Mouse (Mus musculus) gastrocnemius, postnatal 4 days (tissue): ENCODE measurements around the gene Zfp830. TPM values are rescaled to one million over a fixed set of nuclear protein-coding genes. Genes with fewer than 3 reads are reported as not detected.

ENCODE experiments used
- DNase-seq, 2 experiments: peaks; one replicate each; pipeline ENCODE4 v3.0.0; 2021 to 2022; ENCODE audit warnings: low spot score in 2 of 2, mixed read lengths in 2 of 2
- long read RNA-seq, 2 experiments: library from polyadenylated mRNA; stranded (forward); transcript quantifications; one replicate each; pipeline ENCODE4 v2.0.0; 2021
- total RNA-seq, 2 experiments: library from RNA; stranded (reverse); gene quantifications; 2 replicates each; pipeline ENCODE4 v1.2.3; 2021

Gene Zfp830
- total RNA-seq, result 10 to 100 TPM; 15.7 to 18.4 TPM
- long read RNA-seq, experiment 1, transcript Zfp830-201 (1 exons, 1,591 nt), result major isoform, 21 of 21 reads
- long read RNA-seq, experiment 1, partial matches to known transcripts, result 0 of 21 reads
- long read RNA-seq, experiment 1, other reads (novel, unspliced or antisense), result 0 of 21 reads
- long read RNA-seq, experiment 2, transcript Zfp830-201 (1 exons, 1,591 nt), result major isoform, 26 of 26 reads
- long read RNA-seq, experiment 2, partial matches to known transcripts, result 0 of 26 reads
- long read RNA-seq, experiment 2, other reads (novel, unspliced or antisense), result 0 of 26 reads

GRCm38 (mm10) chr11:82763742-82764437 is at the start of gene Zfp830, which contains the start of gene Cct6b:
Gene Zfp830 (plus strand): TSS chr11:82764345.
Gene Cct6b (minus strand): TSS chr11:82764321.
- DNase-seq, result peak; percentile 90 to 93

GRCm38 (mm10) chr11:82719294-82719693 is 44.9 kb upstream of the Zfp830 start:
- DNase-seq, result no peak

GRCm38 (mm10) chr11:82726862-82727261 is 37.3 kb upstream of the Zfp830 start:
- DNase-seq, result no peak

GRCm38 (mm10) chr11:82734227-82734626 is 29.9 kb upstream of the Zfp830 start:
- DNase-seq, result no peak

GRCm38 (mm10) chr11:82739006-82739405 is 25.1 kb upstream of the Zfp830 start:
- DNase-seq, result no peak

- DNase-seq, result peak in 1 of 2 experiments; percentile 25
Measured at GRCm38 (mm10) chr11:82746138-82746537, 18.0 kb upstream of the Zfp830 start.

- no peak for DNase-seq
Measured at GRCm38 (mm10) chr11:82746857-82747366, 17.2 kb upstream of the Zfp830 start.

GRCm38 (mm10) chr11:82752349-82753115 is 11.6 kb upstream of the Zfp830 start:
- no peak for DNase-seq

- DNase-seq, result no peak
Measured at GRCm38 (mm10) chr11:82755919-82756318, 8.2 kb upstream of the Zfp830 start.

GRCm38 (mm10) chr11:82762286-82762829 is 1.8 kb upstream of the Zfp830 start:
- no peak for DNase-seq

- no peak for DNase-seq
Measured at GRCm38 (mm10) chr11:82763261-82763660, 884 bp upstream of the Zfp830 start.

GRCm38 (mm10) chr11:82764438-82764924 is 336 bp downstream of the Zfp830 start:
- no peak for DNase-seq

- no peak for DNase-seq
Measured at GRCm38 (mm10) chr11:82780134-82780533, 16.0 kb downstream of the Zfp830 start.

GRCm38 (mm10) chr11:82780983-82781903 is 17.1 kb downstream of the Zfp830 start, which contains the start of gene Lig3:
Gene Lig3 (plus strand): TSS chr11:82781108.
- DNase-seq, result peak; percentile 91 to 95

GRCm38 (mm10) chr11:82782197-82782596 is 18.1 kb downstream of the Zfp830 start:
- no peak for DNase-seq

- no peak for DNase-seq
Measured at GRCm38 (mm10) chr11:82783453-82783852, 19.3 kb downstream of the Zfp830 start.

- no peak for DNase-seq
Measured at GRCm38 (mm10) chr11:82806656-82807055, 42.5 kb downstream of the Zfp830 start.

GRCm38 (mm10) chr11:82807370-82807769 is 43.2 kb downstream of the Zfp830 start:
- no peak for DNase-seq

- no peak for DNase-seq
Measured at GRCm38 (mm10) chr11:82808485-82808884, 44.3 kb downstream of the Zfp830 start.
